Mouse (Mus musculus) C2C12 (cell line): ENCODE results near the gene Kcnip1.

Experiments used
- CTCF ChIP-seq: IDR thresholded peaks from one replicate; pipeline ENCODE4 v1.5.1; 2011; ENCODE audit not compliant: control insufficient read depth, insufficient read depth, insufficient read length
- MAX ChIP-seq: IDR thresholded peaks from one replicate; pipeline ENCODE4 v1.6.1; 2011; ENCODE audit warnings: mild to moderate bottlenecking, control low read depth
- MYOD1 ChIP-seq: IDR thresholded peaks from one replicate; pipeline ENCODE4 v1.6.1; 2011; ENCODE audit warnings: low read depth; ENCODE audit not compliant: control insufficient read depth, insufficient read length
- MYOG ChIP-seq: IDR thresholded peaks from one replicate; pipeline ENCODE4 v1.6.1; 2011; ENCODE audit not compliant: control insufficient read depth, insufficient read length; ENCODE audit errors: extremely low read depth

GRCm38 (mm10) chr11:33891084-33891483 lies 101.9 kb downstream of the Kcnip1 start:
- TF ChIP-seq CTCF, result no peak
- no peak for TF ChIP-seq MAX
- no peak for TF ChIP-seq MYOG
- TF ChIP-seq MYOD1, result no peak
